Mouse (Mus musculus) CH12.LX (cell line): Measurements from ENCODE around the gene Rfx2. TPM values are rescaled to one million over a fixed set of nuclear protein-coding genes. Genes with fewer than 3 reads are reported as not detected.

ENCODE experiments used
- DNase-seq: peaks from one replicate; pipeline ENCODE4 v3.0.0-alpha.2; 2013; ENCODE audit errors: extremely low read depth
- H3K27ac ChIP-seq: 2 replicates; pipeline ENCODE4 v1.5.1; 2012; ENCODE audit warnings: low read depth, mild to moderate bottlenecking, control low read depth, moderate library complexity; ENCODE audit not compliant: insufficient read depth
- H3K27me3 ChIP-seq: replicated peaks from 2 replicates; pipeline ENCODE3; 2012; ENCODE audit warnings: inconsistent platforms
- H3K36me3 ChIP-seq, 2 experiments: replicated peaks in 1 of 2; 2 replicates each; pipeline versions ENCODE3 to v1.6.1; 2012; ENCODE audit warnings: inconsistent platforms in 1 of 2, low read length in 1 of 2, mild to moderate bottlenecking in 1 of 2, mixed read lengths in 1 of 2, moderate library complexity in 1 of 2; ENCODE audit not compliant: control insufficient read depth in 1 of 2, insufficient read depth in 1 of 2
- H3K4me1 ChIP-seq, 2 experiments: 2 replicates each; pipeline ENCODE4 v1.6.1; 2012; ENCODE audit warnings: inconsistent platforms in 1 of 2, moderate library complexity in 1 of 2; ENCODE audit not compliant: insufficient read depth in 2 of 2, control insufficient read depth in 1 of 2
- H3K4me2 ChIP-seq: 2 replicates; pipeline ENCODE4 v1.6.1; 2012; ENCODE audit warnings: low read depth, mild to moderate bottlenecking, control low read depth; ENCODE audit not compliant: poor library complexity, insufficient read depth, severe bottlenecking
- H3K4me3 ChIP-seq, 3 experiments: fragments of 150-350 bp in 1 of 3; sonication (generic) in 1 of 3; replicated peaks in 1 of 3; 2 replicates each; pipeline versions ENCODE3 to v1.5.1; 2011 to 2012; ENCODE audit warnings: low read depth in 2 of 3, low read length in 2 of 3, mild to moderate bottlenecking in 2 of 3, moderate library complexity in 2 of 3, control low read depth in 1 of 3, improper control_type of control experiment in 1 of 3, inconsistent platforms in 1 of 3, mixed read lengths in 1 of 3; ENCODE audit not compliant: poor library complexity in 1 of 3
- H3K79me2 ChIP-seq: replicated peaks from 2 replicates; pipeline ENCODE4 v1.6.1; 2012; ENCODE audit warnings: mild to moderate bottlenecking, moderate library complexity; ENCODE audit not compliant: control insufficient read depth, poor library complexity, insufficient read depth, severe bottlenecking; ENCODE audit errors: extremely low read depth
- H3K9ac ChIP-seq: 2 replicates; pipeline ENCODE4 v1.6.1; 2012; ENCODE audit warnings: low read depth, mild to moderate bottlenecking, control low read depth, moderate library complexity; ENCODE audit not compliant: insufficient read depth
- H3K9me3 ChIP-seq: replicated peaks from 2 replicates; pipeline ENCODE3; 2012; ENCODE audit warnings: low read length, inconsistent platforms, mixed read lengths
- CHD1 ChIP-seq: IDR thresholded peaks from 2 replicates; pipeline ENCODE4 v1.6.1; 2012; ENCODE audit warnings: low read depth, low read length, improper control_type of control experiment, inconsistent platforms
- E2F4 ChIP-seq: IDR thresholded peaks from 2 replicates; pipeline ENCODE4 v1.6.1; 2011; ENCODE audit warnings: low read depth, low read length, improper control_type of control experiment; ENCODE audit not compliant: insufficient replicate concordance
- EP300 ChIP-seq: IDR thresholded peaks from 2 replicates; pipeline ENCODE4 v1.6.1; 2011; ENCODE audit warnings: low read length, improper control_type of control experiment
- GABPA ChIP-seq: IDR thresholded peaks from 2 replicates; pipeline ENCODE4 v1.6.1; 2012; ENCODE audit warnings: low read depth, low read length, improper control_type of control experiment, inconsistent platforms; ENCODE audit not compliant: insufficient replicate concordance
- IRF4 ChIP-seq: IDR thresholded peaks from 2 replicates; pipeline ENCODE4 v1.6.1; 2014; ENCODE audit warnings: low read depth, mild to moderate bottlenecking, inconsistent platforms, low read length, improper control_type of control experiment
- JUN ChIP-seq: IDR thresholded peaks from 2 replicates; pipeline ENCODE4 v1.6.1; 2011; ENCODE audit warnings: low read depth, mild to moderate bottlenecking, low read length, improper control_type of control experiment, moderate library complexity; ENCODE audit not compliant: insufficient read depth
- MAFK ChIP-seq: IDR thresholded peaks from 2 replicates; pipeline ENCODE4 v1.6.1; 2011; ENCODE audit warnings: low read length, improper control_type of control experiment; ENCODE audit not compliant: insufficient replicate concordance
- MAX ChIP-seq: IDR thresholded peaks from 2 replicates; pipeline ENCODE4 v1.6.1; 2011; ENCODE audit warnings: low read length, improper control_type of control experiment
- NRF1 ChIP-seq: IDR thresholded peaks from 2 replicates; pipeline ENCODE4 v1.6.1; 2014; ENCODE audit warnings: low read depth, mild to moderate bottlenecking, inconsistent platforms, low read length, improper control_type of control experiment, moderate library complexity
- PAX5 ChIP-seq: IDR thresholded peaks from 2 replicates; pipeline ENCODE4 v1.6.1; 2012; ENCODE audit warnings: low read length, inconsistent platforms, mixed read lengths
- POLR2A ChIP-seq: IDR thresholded peaks from 2 replicates; pipeline ENCODE4 v1.6.1; 2011; ENCODE audit warnings: low read depth, mild to moderate bottlenecking, improper control_type of control experiment, low read length
- SIN3A ChIP-seq: IDR thresholded peaks from 2 replicates; pipeline ENCODE4 v1.6.1; 2012; ENCODE audit warnings: low read length, improper control_type of control experiment, inconsistent platforms
- TBP ChIP-seq: conservative IDR thresholded peaks from 2 replicates; pipeline ENCODE4 v1.6.1; 2011; ENCODE audit warnings: low read depth, low read length, improper control_type of control experiment
- UBTF ChIP-seq: IDR thresholded peaks from 2 replicates; pipeline ENCODE4 v1.6.1; 2012; ENCODE audit warnings: low read depth, mild to moderate bottlenecking, inconsistent platforms, low read length, improper control_type of control experiment, moderate library complexity
- USF2 ChIP-seq: conservative IDR thresholded peaks from 2 replicates; pipeline ENCODE4 v1.6.1; 2011; ENCODE audit warnings: low read depth, low read length, improper control_type of control experiment
- ZMIZ1 ChIP-seq: IDR thresholded peaks from 2 replicates; pipeline ENCODE4 v1.6.1; 2012; ENCODE audit warnings: low read depth, mild to moderate bottlenecking, inconsistent platforms, low read length, improper control_type of control experiment
- ZNF384 ChIP-seq: IDR thresholded peaks from 2 replicates; pipeline ENCODE4 v1.6.1; 2012; ENCODE audit warnings: low read depth, low read length, improper control_type of control experiment, inconsistent platforms
- dilution Hi-C: fragments of 300-500 bp; cut with MboI; formaldehyde crosslinking; loops from 2 replicates; pipeline ENCODE4 v1.14.3; 2020; ENCODE audit warnings: low sequenced_read_pairs; ENCODE audit not compliant: extremely low pct_unique_long_range_greater_than_20kb, extremely low pct_ligation_motif_present
- in situ Hi-C: fragments of 300-500 bp; cut with MboI; formaldehyde crosslinking; loops from 3 replicates; pipeline ENCODE4 v1.14.3; 2019; ENCODE audit warnings: low sequenced_read_pairs, low pct_ligation_motif_present, low pct_unique_long_range_greater_than_20kb, mixed read lengths
- polyA plus RNA-seq: library from polyadenylated mRNA; unstranded; fragments of >175 nt; gene quantifications from 2 replicates; pipeline ENCODE4 v1.2.1, GENCODE M21; 2012; ENCODE audit warnings: low read depth; ENCODE audit not compliant: insufficient read length
- total RNA-seq, 2 experiments: library from RNA; depleted of rRNA; stranded (reverse); fragments of 300-350 nt in 1 of 2; fragments of >200 nt in 1 of 2; gene quantifications; 2 replicates each; pipeline ENCODE4 v1.2.3; 2012 to 2014

The Rfx2 gene
- total and polyA plus RNA-seq, 3 experiments, result 0.16 to 1.1 (median 0.34) TPM

DNA sequence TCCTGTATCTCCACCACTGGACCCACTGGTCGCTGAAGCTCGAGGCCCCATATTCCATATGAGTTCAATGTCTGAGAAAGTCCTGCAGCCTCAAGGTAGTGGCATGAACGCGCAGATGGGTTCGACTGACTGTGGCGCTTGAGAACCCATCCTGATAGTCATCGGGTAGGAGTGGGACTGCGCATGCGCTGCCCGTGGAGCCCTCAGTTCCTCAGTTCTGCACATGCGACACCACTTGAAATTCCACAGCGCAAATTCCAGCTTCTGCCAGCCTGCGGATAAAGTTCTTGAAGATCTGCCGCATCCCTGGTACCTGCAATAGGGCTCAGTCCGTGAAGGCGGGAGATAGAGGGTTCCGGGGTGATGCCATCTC is 90.0 kb downstream of the Rfx2 start:
- Histone ChIP-seq H3K4me3 (no peak overlapping the region), H3K27me3 (peaks cover 77% of the 10 kb centered on the region), H3K4me1 (0 out of 4 replicates have a peak, but pooled peaks cover 0 to 2% of the 10 kb centered on the region in 2 experiments), H3K36me3 (no peaks in the 10 kb centered on the region), H3K4me2 (no peak overlapping the region), H3K9ac (no peak overlapping the region), H3K27ac (no peak overlapping the region), H3K9me3 (peaks cover 4% of the 10 kb centered on the region), H3K79me2 (no peaks in the 10 kb centered on the region)
- in situ Hi-C loops, result no loop called here
- DNase-seq, result no peak
- dilution Hi-C loops, result no loop called here
- no peak for TF ChIP-seq PAX5
- TF ChIP-seq CHD1, result no peak
- TF ChIP-seq E2F4, result no peak
- TF ChIP-seq MAX, result no peak
- TF ChIP-seq JUN, result no peak
- no peak for TF ChIP-seq TBP
- no peak for TF ChIP-seq UBTF
- TF ChIP-seq SIN3A, result no peak
- no peak for TF ChIP-seq ZMIZ1
- TF ChIP-seq MAFK, result no peak
- no peak for TF ChIP-seq IRF4
- no peak for TF ChIP-seq ZNF384
- TF ChIP-seq USF2, result no peak
- no peak for TF ChIP-seq GABPA
- TF ChIP-seq, all 38 proteins: peak for 0

DNA sequence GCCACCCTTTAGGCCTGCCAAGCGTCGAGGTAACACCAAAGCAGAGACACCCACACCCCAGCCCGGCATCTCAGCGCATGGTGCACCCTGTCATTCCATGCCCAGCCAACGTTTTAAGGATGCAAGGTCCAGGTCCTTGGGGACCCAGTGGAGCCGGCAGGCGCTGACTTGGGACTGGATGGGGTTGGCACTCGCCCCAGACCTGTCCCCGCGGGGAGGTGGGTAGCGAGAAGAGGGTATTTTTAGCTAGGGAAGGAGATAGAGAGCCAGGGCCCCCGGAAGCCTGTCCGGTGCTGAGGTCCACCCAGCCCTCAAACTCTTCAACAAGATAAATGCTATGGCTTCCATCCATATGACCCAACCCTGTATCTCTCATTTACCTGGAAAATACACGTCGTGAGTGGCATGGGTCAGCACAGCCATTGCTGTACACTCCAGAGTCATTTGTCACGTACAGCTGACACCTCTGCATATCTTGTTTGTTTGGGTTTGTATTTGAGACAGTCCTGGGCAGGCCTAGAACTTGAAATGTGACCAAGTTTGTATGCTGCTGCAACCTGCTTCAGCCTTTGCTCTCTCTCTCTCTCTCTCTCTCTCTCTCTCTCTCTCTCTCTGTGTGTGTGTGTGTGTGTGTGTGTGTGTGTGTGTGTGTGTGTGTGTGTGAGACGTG is 90.6 kb downstream of the Rfx2 start:
- Histone ChIP-seq H3K79me2 (no peaks in the 10 kb centered on the region), H3K27me3 (peaks cover 79% of the 10 kb centered on the region), H3K36me3 (no peaks in the 10 kb centered on the region), H3K27ac (no peak overlapping the region), H3K4me3 (no peak overlapping the region), H3K4me1 (0 out of 4 replicates have a peak, but pooled peaks cover 0 to 2% of the 10 kb centered on the region in 2 experiments), H3K9ac (no peak overlapping the region), H3K4me2 (no peak overlapping the region), H3K9me3 (peaks cover 4% of the 10 kb centered on the region)
- dilution Hi-C loops, result no loop called here
- no peak for DNase-seq
- in situ Hi-C loops, result no loop called here
- TF ChIP-seq NRF1 (no peak), POLR2A (no peak), EP300 (no peak), MAFK (no peak), GABPA (no peak), SIN3A (no peak), ZNF384 (no peak)
